Mouse (Mus musculus) midbrain, embryonic 11.5 days (tissue): ENCODE data around the gene Grtp1. TPM values are rescaled to one million over a fixed set of nuclear protein-coding genes. Genes with fewer than 3 reads are reported as not detected.
A peak's percentile ranks its signal among the peaks of the same experiment; 100 is the strongest.

ENCODE experiments used
- ATAC-seq: fragments of 200-750 bp; cut with Nextera tagmentation; 2 replicates; pipeline ENCODE4 v1.8.0; 2017; ENCODE audit warnings: moderate TSS enrichment, moderate library complexity; ENCODE audit not compliant: low FRiP score
- DNase-seq: peaks from one replicate; pipeline ENCODE4 v3.0.0; 2015; ENCODE audit warnings: low spot score; ENCODE audit errors: missing footprints
- H3K27ac ChIP-seq: fragments of 300-500 bp; sonication (generic); 2 replicates; pipeline ENCODE4 v1.5.1; 2014; ENCODE audit warnings: low read depth, low read length
- H3K27me3 ChIP-seq: fragments of 300-500 bp; sonication (generic); 2 replicates; pipeline ENCODE4 v1.6.1; 2014; ENCODE audit warnings: mild to moderate bottlenecking, low read length, moderate library complexity, mixed read lengths; ENCODE audit not compliant: control insufficient read depth, insufficient read depth
- H3K36me3 ChIP-seq: fragments of 300-500 bp; sonication (generic); 2 replicates; pipeline ENCODE4 v1.6.1; 2014; ENCODE audit warnings: mild to moderate bottlenecking, low read length, moderate library complexity, mixed read lengths; ENCODE audit not compliant: control insufficient read depth, insufficient read depth
- H3K4me1 ChIP-seq: fragments of 300-500 bp; sonication (generic); 2 replicates; pipeline ENCODE4 v1.6.1; 2014; ENCODE audit warnings: low read length; ENCODE audit not compliant: control insufficient read depth, insufficient read depth
- H3K4me2 ChIP-seq: fragments of 300-500 bp; sonication (generic); 2 replicates; pipeline ENCODE4 v1.6.1; 2014; ENCODE audit warnings: mild to moderate bottlenecking, moderate library complexity
- H3K4me3 ChIP-seq: fragments of 300-500 bp; sonication (generic); 2 replicates; pipeline ENCODE4 v1.5.1; 2014; ENCODE audit warnings: low read depth, low read length
- H3K9ac ChIP-seq: fragments of 300-500 bp; sonication (generic); 2 replicates; pipeline ENCODE4 v1.6.1; 2014; ENCODE audit warnings: low read length
- H3K9me3 ChIP-seq: fragments of 300-500 bp; sonication (generic); 2 replicates; pipeline ENCODE4 v1.6.1; 2016; ENCODE audit warnings: low read length; ENCODE audit not compliant: control insufficient read depth
- WGBS: fragments of 180-500 bp; shearing (Covaris S2); extraction: QIAGEN DNeasy Blood & Tissue Kit; methylation state at CpG from one replicate; pipeline ENCODE4 v1.1.7; 2014; 5-methylcytosine and 5-hydroxymethylcytosine counted together
- polyA plus RNA-seq: library from polyadenylated mRNA; unstranded; fragments of >200 nt; fragmentation: Nextera tagmentation; extraction: Ambion mirVana; gene quantifications from 2 replicates; pipeline ENCODE4 v1.2.1, GENCODE M21; 2014

The Grtp1 gene
- polyA plus RNA-seq, 1 experiment from 2014 or later, result 20.9 TPM

DNA sequence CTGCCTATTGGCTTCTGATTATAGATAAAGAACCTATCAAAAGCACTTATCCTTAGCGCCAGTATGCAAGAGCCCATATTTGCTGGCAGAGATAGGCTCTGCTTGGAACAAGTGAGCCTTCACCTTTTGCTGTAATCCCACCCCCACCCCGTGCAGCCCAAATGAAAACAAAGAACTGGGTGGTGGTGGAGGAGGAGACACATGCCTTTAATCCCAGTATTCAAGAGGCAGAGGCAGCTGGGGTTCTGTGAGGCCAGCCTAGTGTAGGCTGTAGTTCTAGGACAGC lies 18.8 kb downstream of the Grtp1 start:
- Histone ChIP-seq H3K4me3 (no peak overlapping the region), H3K36me3 (peaks cover under 1% of the 10 kb centered on the region; the same call in 1 of the 2 replicates)
- no peak for ATAC-seq

DNA sequence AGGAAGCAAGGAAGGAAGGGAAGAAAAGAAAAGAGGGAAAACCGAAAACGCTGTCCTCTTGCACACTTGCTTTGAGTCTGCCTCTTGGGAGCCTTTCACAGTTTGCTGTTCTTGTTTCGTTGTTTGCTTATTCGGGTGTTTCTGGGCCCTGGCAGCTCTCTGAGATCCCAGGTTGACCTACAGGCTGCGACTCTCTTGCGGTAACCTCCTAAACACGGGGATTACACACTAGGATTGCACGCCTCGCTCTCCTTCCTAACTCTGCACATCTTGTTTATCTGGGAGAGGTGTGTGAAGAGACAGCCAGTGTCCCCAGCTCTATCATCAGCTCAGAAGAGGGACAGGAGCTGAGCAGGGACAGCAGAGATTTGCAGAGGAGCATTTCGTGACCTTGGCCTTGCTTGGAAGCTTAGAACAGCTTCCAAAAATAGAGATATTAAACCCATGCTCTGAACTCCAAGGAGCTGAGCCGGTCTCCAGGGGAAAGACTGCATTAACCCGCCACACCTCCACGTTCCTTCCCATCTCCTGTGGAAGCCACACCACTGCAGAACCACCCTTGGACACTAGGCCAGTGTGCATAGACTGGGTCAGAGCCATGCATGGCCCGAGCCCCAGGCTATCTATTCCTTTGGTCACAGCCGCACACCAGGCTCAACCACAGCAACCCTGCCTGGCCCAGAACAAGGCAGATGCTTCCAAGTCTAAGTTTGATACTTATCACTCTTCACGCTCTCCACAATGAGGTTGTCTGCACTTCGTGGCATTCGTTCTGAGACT lies 19.3 kb downstream of the Grtp1 start:
- no peak overlapping the region for H3K4me2 ChIP-seq
- DNase-seq (no peak), ATAC-seq (no peak)
- no peak overlapping the region for H3K9ac ChIP-seq
- peaks cover 4% of the 10 kb centered on the region; the same call in 1 of the 2 replicates for H3K36me3 ChIP-seq
- no peaks in the 10 kb centered on the region for H3K4me1 ChIP-seq
- 82% methylated on average over 18 of the region's 18 CpGs for WGBS
- no peaks in the 10 kb centered on the region for H3K27me3 ChIP-seq
- no peaks in the 10 kb centered on the region for H3K9me3 ChIP-seq
- H3K4me3 ChIP-seq, result no peak overlapping the region
- H3K27ac ChIP-seq, result no peak overlapping the region

More for the DNA sequence above, 18.8 kb downstream of the Grtp1 start:
- DNase-seq, result no peak
- Histone ChIP-seq H3K4me2 (no peak overlapping the region), H3K27me3 (no peaks in the 10 kb centered on the region), H3K4me1 (no peaks in the 10 kb centered on the region), H3K9ac (no peak overlapping the region), H3K9me3 (no peaks in the 10 kb centered on the region), H3K27ac (no peak overlapping the region)
- 45% methylated on average over 2 of the region's 2 CpGs for WGBS

DNA sequence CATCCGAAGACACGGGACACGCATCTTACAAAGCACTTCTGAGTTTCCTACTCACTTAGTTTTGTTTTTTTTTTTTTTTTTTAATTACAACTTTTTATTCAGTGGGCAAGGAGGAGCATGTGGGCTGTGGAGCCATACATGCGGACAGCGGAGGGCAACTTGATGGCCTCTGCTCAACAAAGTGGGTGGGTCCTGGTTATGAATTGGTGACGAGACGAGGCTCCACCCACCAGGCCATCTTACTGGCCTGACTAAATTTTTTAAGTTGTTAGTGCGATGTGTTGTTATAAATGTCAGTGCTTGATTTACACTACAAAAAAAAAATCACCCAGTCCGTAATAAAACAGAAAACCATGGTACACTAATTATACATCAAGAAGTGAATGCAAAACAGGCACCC lies 20.0 kb downstream of the Grtp1 start:
- no peaks in the 10 kb centered on the region for H3K27me3 ChIP-seq
- 89% methylated on average over 9 of the region's 9 CpGs for WGBS

DNA sequence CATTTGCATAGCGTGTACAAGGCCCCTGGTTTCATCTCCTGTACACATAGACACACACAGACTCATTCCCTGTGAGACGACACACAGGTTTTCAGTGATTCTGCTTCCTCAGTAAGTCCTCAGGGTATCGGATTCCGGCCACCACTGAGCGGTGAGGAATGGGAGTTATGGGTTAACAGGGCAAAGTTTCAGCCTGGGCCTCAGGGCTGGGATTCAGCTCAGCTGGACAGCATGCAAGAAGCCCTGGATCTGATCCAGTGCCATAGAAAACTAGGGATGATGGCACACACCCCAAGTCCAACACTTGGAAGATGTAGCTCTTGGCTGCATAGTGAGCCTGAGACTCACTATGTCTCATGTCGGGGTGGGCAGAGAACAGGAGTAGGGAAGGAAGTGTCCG lies 20.5 kb downstream of the Grtp1 start:
- H3K9me3 ChIP-seq, result no peaks in the 10 kb centered on the region
- ATAC-seq (no peak), DNase-seq (no peak)
- H3K4me3 ChIP-seq, result no peak overlapping the region
- H3K27ac ChIP-seq, result no peak overlapping the region
- H3K36me3 ChIP-seq, result peaks cover 13% of the 10 kb centered on the region
- H3K4me2 ChIP-seq, result no peak overlapping the region
- no peaks in the 10 kb centered on the region for H3K27me3 ChIP-seq
- H3K4me1 ChIP-seq, result no peaks in the 10 kb centered on the region
- 86% methylated on average over 7 of the region's 7 CpGs for WGBS
- no peak overlapping the region for H3K9ac ChIP-seq

More for the DNA sequence above, 20.0 kb downstream of the Grtp1 start:
- Histone ChIP-seq H3K27ac (no peak overlapping the region), H3K4me1 (no peaks in the 10 kb centered on the region), H3K9me3 (no peaks in the 10 kb centered on the region), H3K4me3 (no peak overlapping the region), H3K4me2 (no peak overlapping the region), H3K9ac (no peak overlapping the region), H3K36me3 (peaks cover 9% of the 10 kb centered on the region; the same call in 1 of the 2 replicates)
- DNase-seq (no peak), ATAC-seq (no peak)

GRCm38 (mm10) chr8:13179482-13179881 lies 20.9 kb downstream of the Grtp1 start:
- Histone ChIP-seq H3K9ac (no peak overlapping the region), H3K4me1 (no peaks in the 10 kb centered on the region), H3K4me3 (no peak overlapping the region), H3K36me3 (peaks cover 15% of the 10 kb centered on the region), H3K27ac (no peak overlapping the region), H3K4me2 (no peak overlapping the region), H3K9me3 (no peaks in the 10 kb centered on the region), H3K27me3 (no peaks in the 10 kb centered on the region)
- DNase-seq (no peak), ATAC-seq (no peak)
- WGBS, result 78% methylated on average over 6 of the region's 6 CpGs

GRCm38 (mm10) chr8:13178137-13178536 lies 22.3 kb downstream of the Grtp1 start:
- 95% methylated on average over 5 of the region's 5 CpGs for WGBS
- Histone ChIP-seq H3K4me2 (no peak overlapping the region), H3K36me3 (peaks cover 24% of the 10 kb centered on the region)

GRCm38 (mm10) chr8:13177173-13177852 lies 23.1 kb downstream of the Grtp1 start:
- Histone ChIP-seq H3K27ac (no peak overlapping the region), H3K36me3 (peaks cover 30% of the 10 kb centered on the region), H3K4me2 (no peak overlapping the region), H3K9me3 (no peaks in the 10 kb centered on the region), H3K27me3 (no peaks in the 10 kb centered on the region), H3K9ac (no peak overlapping the region), H3K4me1 (no peaks in the 10 kb centered on the region), H3K4me3 (no peak overlapping the region)
- ATAC-seq, result no peak
- no peak for DNase-seq
- WGBS, result 92% methylated on average over 7 of the region's 7 CpGs

More at GRCm38 (mm10) chr8:13178137-13178536, 22.3 kb downstream of the Grtp1 start:
- Histone ChIP-seq H3K27ac (no peak overlapping the region), H3K9ac (no peak overlapping the region), H3K4me3 (no peak overlapping the region), H3K9me3 (no peaks in the 10 kb centered on the region), H3K27me3 (no peaks in the 10 kb centered on the region), H3K4me1 (no peaks in the 10 kb centered on the region)
- ATAC-seq (no peak), DNase-seq (no peak)

DNA sequence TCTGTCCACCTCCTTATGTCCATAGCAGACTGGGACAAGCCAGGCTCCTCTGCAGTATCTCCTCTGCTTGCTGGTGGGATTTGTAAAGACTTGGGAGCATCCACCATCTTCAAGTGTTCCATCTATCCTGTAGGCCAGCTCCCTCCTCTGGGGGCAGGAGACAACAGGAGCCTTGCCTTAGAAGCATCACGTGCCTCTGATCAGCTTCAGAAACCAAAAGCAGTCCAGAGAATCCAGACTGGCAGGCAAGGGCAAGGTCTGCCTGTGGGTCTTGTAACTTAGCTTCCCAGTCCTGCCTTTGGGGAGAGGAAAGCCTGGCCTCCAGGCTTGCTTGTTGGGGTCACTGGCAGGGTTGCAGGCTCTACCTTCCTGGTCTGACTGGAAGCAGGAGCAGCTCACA lies 24.8 kb downstream of the Grtp1 start:
- 86% methylated on average over 1 of the region's 1 CpGs for WGBS
- H3K36me3 ChIP-seq, result peaks cover 32% of the 10 kb centered on the region
- no peaks in the 10 kb centered on the region for H3K9me3 ChIP-seq

GRCm38 (mm10) chr8:13174811-13175210 lies 25.6 kb downstream of the Grtp1 start:
- Histone ChIP-seq H3K36me3 (peaks cover 32% of the 10 kb centered on the region), H3K4me1 (no peaks in the 10 kb centered on the region), H3K27me3 (no peaks in the 10 kb centered on the region), H3K9ac (no peak overlapping the region), H3K27ac (no peak overlapping the region), H3K9me3 (no peaks in the 10 kb centered on the region), H3K4me2 (no peak overlapping the region), H3K4me3 (no peak overlapping the region)
- no peak for ATAC-seq
- DNase-seq, result peak; percentile 21
- WGBS, result 96% methylated on average over 4 of the region's 4 CpGs

More for the DNA sequence above, 24.8 kb downstream of the Grtp1 start:
- H3K27ac ChIP-seq, result no peak overlapping the region
- H3K9ac ChIP-seq, result no peak overlapping the region
- DNase-seq (no peak), ATAC-seq (no peak)
- H3K27me3 ChIP-seq, result no peaks in the 10 kb centered on the region
- no peak overlapping the region for H3K4me2 ChIP-seq
- no peak overlapping the region for H3K4me3 ChIP-seq
- H3K4me1 ChIP-seq, result no peaks in the 10 kb centered on the region
